Mouse (Mus musculus) hindbrain, embryonic 16.5 days (tissue): ENCODE data around the gene Rps6kc1. TPM values are rescaled to one million over a fixed set of nuclear protein-coding genes. Genes with fewer than 3 reads are reported as not detected.

Source experiments
- ATAC-seq: fragments of 200-750 bp; cut with Nextera tagmentation; 2 replicates; pipeline ENCODE4 v1.8.0; 2017; ENCODE audit warnings: moderate TSS enrichment, moderate library complexity
- H3K27ac ChIP-seq: fragments of 300-500 bp; sonication (generic); 2 replicates; pipeline ENCODE4 v1.5.1; 2014; ENCODE audit warnings: low read depth, mild to moderate bottlenecking, control low read depth, low read length, moderate library complexity
- H3K27me3 ChIP-seq: fragments of 300-500 bp; sonication (generic); replicated peaks from 2 replicates; pipeline ENCODE4 v1.6.1; 2014; ENCODE audit warnings: low read length; ENCODE audit not compliant: control insufficient read depth, insufficient read depth
- H3K36me3 ChIP-seq: fragments of 300-500 bp; sonication (generic); 2 replicates; pipeline ENCODE4 v1.6.1; 2014; ENCODE audit warnings: mild to moderate bottlenecking, low read length, moderate library complexity, mixed read lengths; ENCODE audit not compliant: control insufficient read depth, insufficient read depth
- H3K4me1 ChIP-seq: fragments of 300-500 bp; sonication (generic); 2 replicates; pipeline ENCODE4 v1.6.1; 2014; ENCODE audit warnings: low read depth, low read length; ENCODE audit not compliant: control insufficient read depth, insufficient read depth
- H3K4me2 ChIP-seq: fragments of 300-500 bp; sonication (generic); 2 replicates; pipeline ENCODE4 v1.6.1; 2014; ENCODE audit warnings: mild to moderate bottlenecking, low read length, control low read depth, moderate library complexity
- H3K4me3 ChIP-seq: fragments of 300-500 bp; sonication (generic); 2 replicates; pipeline ENCODE4 v1.5.1; 2014; ENCODE audit warnings: mild to moderate bottlenecking, low read length, control low read depth, moderate library complexity
- H3K9ac ChIP-seq: fragments of 300-500 bp; sonication (generic); 2 replicates; pipeline ENCODE4 v1.6.1; 2014; ENCODE audit warnings: low read depth, mild to moderate bottlenecking, control low read depth, low read length, moderate library complexity
- H3K9me3 ChIP-seq: fragments of 300-500 bp; sonication (generic); 2 replicates; pipeline ENCODE4 v1.6.1; 2014; ENCODE audit warnings: mild to moderate bottlenecking, low read length, moderate library complexity; ENCODE audit not compliant: control insufficient read depth
- WGBS: fragments of 180-500 bp; shearing (Covaris S2); extraction: QIAGEN DNeasy Blood & Tissue Kit; methylation state at CpG from one replicate; pipeline ENCODE4 v1.1.7; 2014; 5-methylcytosine and 5-hydroxymethylcytosine counted together
- polyA plus RNA-seq: library from polyadenylated mRNA; unstranded; fragments of >200 nt; fragmentation: Nextera tagmentation; extraction: Ambion mirVana; gene quantifications from 2 replicates; pipeline ENCODE4 v1.2.1, GENCODE M21; 2015

The Rps6kc1 gene
- polyA plus RNA-seq, 1 experiment from 2014 or later, result 28.4 TPM

DNA sequence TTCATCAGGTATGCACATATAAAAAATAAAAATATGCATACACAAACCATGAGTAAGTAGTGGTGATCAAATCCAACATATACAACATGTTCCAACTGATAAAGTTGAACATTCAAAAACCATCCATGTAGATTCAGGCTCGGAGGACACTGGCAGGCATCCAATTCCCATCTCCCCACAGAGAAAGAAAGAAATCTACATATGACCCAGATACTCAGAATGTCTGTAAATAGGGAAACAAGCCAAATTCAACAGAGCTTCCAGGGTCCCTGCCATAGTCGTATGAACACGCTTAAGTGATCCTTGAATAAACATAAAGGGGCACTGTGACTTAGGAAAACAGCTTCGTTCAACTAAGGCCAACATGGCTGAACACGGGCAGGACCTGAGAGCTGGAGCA, 49.9 kb downstream of the Rps6kc1 start:
- peak; percentile 37; the same call in 1 of the 2 replicates for ATAC-seq
- 45% methylated on average over 5 of the region's 5 CpGs for WGBS
- Histone ChIP-seq H3K36me3 (no peaks in the 10 kb centered on the region; the same call in 1 of the 2 replicates), H3K4me2 (no peak overlapping the region), H3K27ac (0 out of 2 replicates have a peak overlapping the region, but pooled peaks have one; percentile 25), H3K27me3 (no peaks in the 10 kb centered on the region), H3K9ac (no peak overlapping the region), H3K4me1 (no peaks in the 10 kb centered on the region), H3K9me3 (no peaks in the 10 kb centered on the region), H3K4me3 (no peak overlapping the region)

DNA sequence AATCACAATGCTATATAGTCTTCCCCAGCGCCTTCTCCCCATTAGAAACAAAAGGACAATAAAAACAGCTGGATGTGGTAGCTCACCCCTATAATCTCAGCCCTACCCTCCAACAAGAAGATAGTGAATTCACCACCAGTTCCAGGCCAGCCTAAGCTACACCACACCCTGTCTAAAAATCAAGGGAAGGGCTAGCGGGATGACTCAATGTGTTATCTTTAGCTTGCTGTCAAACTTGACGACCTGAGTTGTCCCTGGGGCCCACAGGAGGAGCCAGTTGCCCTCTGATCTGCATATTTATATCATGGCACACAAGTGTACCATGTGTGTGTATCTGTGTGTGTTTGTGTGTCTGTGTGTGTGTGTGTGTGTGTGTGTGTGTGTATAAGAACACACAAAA, 57.1 kb downstream of the Rps6kc1 start:
- no peak overlapping the region for H3K4me2 ChIP-seq
- 67% methylated on average over 3 of the region's 3 CpGs for WGBS
- H3K27me3 ChIP-seq, result no peaks in the 10 kb centered on the region
- ATAC-seq, result no peak
- no peak overlapping the region for H3K9ac ChIP-seq
- H3K4me1 ChIP-seq, result no peaks in the 10 kb centered on the region
- no peaks in the 10 kb centered on the region for H3K36me3 ChIP-seq
- H3K9me3 ChIP-seq, result no peaks in the 10 kb centered on the region
- no peak overlapping the region for H3K4me3 ChIP-seq
- no peak overlapping the region for H3K27ac ChIP-seq

DNA sequence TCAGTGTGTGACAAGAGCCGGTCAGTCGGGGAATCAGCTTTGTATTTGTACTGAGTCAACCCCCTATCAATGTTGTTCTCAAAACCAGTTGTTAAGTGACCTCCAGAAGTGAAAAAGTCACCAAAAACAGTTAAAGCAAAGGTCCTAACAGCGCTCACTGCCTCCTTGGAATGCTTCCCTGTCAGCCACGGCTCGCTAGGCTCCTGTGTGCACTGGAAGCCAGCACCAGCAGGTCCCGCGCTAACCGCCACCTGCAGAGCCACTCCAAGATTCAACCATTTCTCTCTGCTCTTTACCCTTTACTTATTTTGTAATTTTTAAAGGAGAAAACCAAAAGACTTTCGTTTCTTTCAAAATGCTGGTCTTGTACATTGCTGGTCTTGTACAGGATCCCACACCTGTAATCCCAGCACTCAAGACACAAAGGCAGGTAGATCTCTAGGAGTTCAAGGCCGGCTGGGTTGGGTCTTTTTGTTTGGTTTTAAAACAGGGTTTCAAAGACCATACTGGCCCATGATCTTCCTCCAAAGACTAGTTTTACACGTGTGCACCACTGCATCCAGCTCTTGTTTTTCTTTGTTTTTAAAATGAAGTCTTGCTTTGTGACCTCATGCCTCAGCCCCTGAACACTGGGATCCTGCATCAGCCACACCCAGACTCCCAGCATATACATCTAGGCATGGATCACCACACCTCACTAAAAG, 62.3 kb downstream of the Rps6kc1 start:
- Histone ChIP-seq H3K9me3 (no peaks in the 10 kb centered on the region), H3K4me1 (no peaks in the 10 kb centered on the region), H3K36me3 (no peaks in the 10 kb centered on the region), H3K9ac (no peak overlapping the region), H3K4me3 (no peak overlapping the region), H3K27me3 (no peaks in the 10 kb centered on the region), H3K27ac (no peak overlapping the region), H3K4me2 (no peak overlapping the region)
- WGBS, result 69% methylated on average over 11 of the region's 11 CpGs
- no peak for ATAC-seq

DNA sequence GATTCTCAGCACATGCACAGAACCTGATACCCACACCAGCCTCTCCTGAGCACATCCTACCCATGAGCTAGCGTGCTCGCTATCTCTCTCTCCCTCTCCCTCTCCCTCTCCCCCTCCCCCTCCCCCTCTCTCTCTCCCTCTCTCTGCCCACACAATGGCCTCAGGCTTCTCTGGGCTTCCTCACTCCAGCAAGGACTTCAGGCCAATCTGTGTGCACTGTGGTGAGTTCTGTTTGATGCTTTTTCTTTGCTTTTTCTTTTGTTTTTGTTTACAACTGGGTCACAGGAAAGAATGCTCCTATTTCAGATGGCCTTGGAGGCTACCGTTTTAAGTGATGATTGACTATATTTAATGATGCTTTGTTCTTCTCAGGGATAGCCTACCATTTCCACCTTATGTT, 62.9 kb downstream of the Rps6kc1 start:
- Histone ChIP-seq H3K4me3 (no peak overlapping the region), H3K4me2 (no peak overlapping the region), H3K27me3 (no peaks in the 10 kb centered on the region), H3K9ac (no peak overlapping the region), H3K9me3 (no peaks in the 10 kb centered on the region), H3K27ac (no peak overlapping the region), H3K36me3 (no peaks in the 10 kb centered on the region), H3K4me1 (no peaks in the 10 kb centered on the region; the same call in 1 of the 2 replicates)
- WGBS, result 44% methylated on average over 3 of the region's 3 CpGs
- no peak for ATAC-seq

DNA sequence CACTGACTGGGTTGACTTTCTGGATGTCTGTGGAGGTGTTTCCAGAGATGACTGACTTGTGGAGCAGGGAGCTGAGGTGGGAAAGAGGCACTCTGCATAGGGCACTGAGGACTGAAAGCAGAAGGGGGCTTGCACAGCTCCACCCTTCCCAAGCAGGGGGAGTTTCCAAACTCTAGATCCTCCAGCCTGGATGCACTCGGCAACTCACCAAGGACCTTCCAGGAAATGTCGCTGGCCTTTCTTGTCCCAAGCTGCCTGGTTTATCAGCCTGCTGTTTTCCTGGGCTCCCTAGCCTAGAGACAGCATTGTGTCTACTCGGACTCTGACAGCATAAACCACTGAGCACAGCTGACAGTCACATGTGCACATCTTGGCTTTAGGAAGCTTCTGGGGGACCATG, 64.6 kb downstream of the Rps6kc1 start:
- Histone ChIP-seq H3K9me3 (no peaks in the 10 kb centered on the region), H3K9ac (no peak overlapping the region), H3K27ac (no peak overlapping the region), H3K4me2 (no peak overlapping the region), H3K36me3 (peaks cover 5% of the 10 kb centered on the region; the same call in 1 of the 2 replicates), H3K27me3 (no peaks in the 10 kb centered on the region), H3K4me1 (no peaks in the 10 kb centered on the region; the same call in 1 of the 2 replicates), H3K4me3 (no peak overlapping the region)
- WGBS, result 65% methylated on average over 3 of the region's 3 CpGs
- no peak for ATAC-seq

DNA sequence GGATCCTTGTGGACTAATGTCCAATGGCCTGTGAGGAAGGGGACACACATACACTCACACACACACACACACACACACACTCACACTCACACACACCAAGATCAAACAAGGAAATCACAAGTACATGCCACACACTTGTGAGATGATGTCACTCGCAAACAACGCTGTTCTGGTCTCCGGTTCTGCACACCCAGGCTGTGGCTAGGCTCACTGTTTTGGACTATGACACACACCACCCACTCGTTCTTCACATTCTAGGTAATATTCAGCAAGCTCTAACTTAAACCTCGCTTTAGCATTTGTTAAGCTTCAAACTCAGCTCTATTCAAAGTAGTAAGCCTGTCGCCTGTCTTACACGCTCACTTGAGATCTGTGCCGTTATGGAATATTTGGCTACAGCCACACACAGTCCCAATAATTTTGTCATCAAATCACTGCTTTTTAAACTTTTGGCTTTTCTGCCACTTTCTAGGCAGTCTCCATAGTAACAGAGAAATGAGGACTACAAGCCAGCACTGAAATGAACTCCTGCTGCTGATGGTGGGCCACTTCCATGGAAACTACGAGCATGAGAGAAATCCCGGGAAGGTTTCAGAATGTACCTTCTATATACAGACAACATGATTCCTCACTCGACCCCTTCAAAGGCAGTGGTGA, 65.4 kb downstream of the Rps6kc1 start:
- H3K4me2 ChIP-seq, result no peak overlapping the region
- H3K27me3 ChIP-seq, result no peaks in the 10 kb centered on the region
- no peak overlapping the region for H3K4me3 ChIP-seq
- WGBS, result 84% methylated on average over 11 of the region's 11 CpGs
- ATAC-seq, result no peak
- H3K9me3 ChIP-seq, result no peaks in the 10 kb centered on the region
- peaks cover 5% of the 10 kb centered on the region; the same call in 1 of the 2 replicates for H3K36me3 ChIP-seq
- no peak overlapping the region for H3K27ac ChIP-seq
- no peak overlapping the region for H3K9ac ChIP-seq
- no peaks in the 10 kb centered on the region; the same call in 1 of the 2 replicates for H3K4me1 ChIP-seq

GRCm38 (mm10) chr1:190845419-190845818, 66.2 kb downstream of the Rps6kc1 start:
- no peaks in the 10 kb centered on the region for H3K9me3 ChIP-seq
- no peak overlapping the region for H3K27ac ChIP-seq
- no peak for ATAC-seq
- WGBS, result 73% methylated on average over 4 of the region's 4 CpGs
- H3K4me1 ChIP-seq, result no peaks in the 10 kb centered on the region; the same call in 1 of the 2 replicates
- H3K27me3 ChIP-seq, result no peaks in the 10 kb centered on the region
- no peak overlapping the region for H3K4me2 ChIP-seq
- H3K36me3 ChIP-seq, result peaks cover 5% of the 10 kb centered on the region; the same call in 1 of the 2 replicates
- no peak overlapping the region for H3K4me3 ChIP-seq
- H3K9ac ChIP-seq, result no peak overlapping the region

- H3K4me3 ChIP-seq, result no peak overlapping the region
- H3K27me3 ChIP-seq, result no peaks in the 10 kb centered on the region
- no peak overlapping the region for H3K9ac ChIP-seq
- no peak for ATAC-seq
- H3K27ac ChIP-seq, result no peak overlapping the region
- no peak overlapping the region for H3K4me2 ChIP-seq
- H3K9me3 ChIP-seq, result no peaks in the 10 kb centered on the region
- no peaks in the 10 kb centered on the region; the same call in 1 of the 2 replicates for H3K4me1 ChIP-seq
- WGBS, result 72% methylated on average over 11 of the region's 11 CpGs
- H3K36me3 ChIP-seq, result peaks cover 5% of the 10 kb centered on the region; the same call in 1 of the 2 replicates
These were observed 67.2 kb downstream of the Rps6kc1 start for GRCm38 (mm10) chr1:190844356-190844755.

- no peaks in the 10 kb centered on the region for H3K9me3 ChIP-seq
- no peak overlapping the region for H3K4me2 ChIP-seq
- no peak overlapping the region for H3K4me3 ChIP-seq
- WGBS, result 81% methylated on average over 2 of the region's 2 CpGs
- H3K36me3 ChIP-seq, result no peaks in the 10 kb centered on the region
- no peak overlapping the region for H3K9ac ChIP-seq
- H3K27ac ChIP-seq, result no peak overlapping the region
- no peaks in the 10 kb centered on the region for H3K4me1 ChIP-seq
- no peak for ATAC-seq
- H3K27me3 ChIP-seq, result no peaks in the 10 kb centered on the region
These were observed 75.5 kb downstream of the Rps6kc1 start for GRCm38 (mm10) chr1:190836046-190836445.
